Mouse (Mus musculus) gonadal fat pad, adult 2 months (tissue): ENCODE measurements around the gene Slc25a21. TPM values are rescaled to one million over a fixed set of nuclear protein-coding genes. Genes with fewer than 3 reads are reported as not detected.

Experiments
- DNase-seq: peaks from one replicate; pipeline ENCODE4 v3.0.0-alpha.2; 2012; ENCODE audit warnings: low read depth
- polyA plus RNA-seq: library from polyadenylated mRNA; depleted of rRNA; stranded (reverse); fragments of >200 nt; gene quantifications from 2 replicates; pipeline ENCODE4 v1.2.3, GENCODE M21; 2012

Slc25a21 gene
- polyA plus RNA-seq, 1 experiment: 1.6 TPM

DNA sequence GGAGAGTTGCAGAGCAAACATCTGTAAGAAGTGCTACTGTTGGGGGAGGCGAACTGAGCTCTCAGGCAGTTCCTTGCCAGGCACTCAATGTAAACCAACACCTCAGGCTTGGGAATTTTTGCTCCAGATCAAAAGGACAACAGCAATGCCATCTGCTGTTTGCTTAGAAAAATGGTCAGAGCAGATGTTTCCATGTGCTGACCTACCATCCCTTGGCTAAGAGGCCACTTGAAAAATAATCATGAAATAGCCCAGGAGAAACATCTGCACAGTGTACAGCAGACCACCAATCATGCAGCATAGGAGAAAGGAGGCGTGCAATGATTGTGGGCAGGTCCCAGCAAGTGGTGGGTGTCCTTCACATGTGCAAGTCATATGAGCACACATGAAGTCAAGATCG is 180.9 kb downstream of the Slc25a21 start:
- no peak for DNase-seq

- DNase-seq: no peak
Measured at GRCm38 (mm10) chr12:57009010-57009409, 188.3 kb downstream of the Slc25a21 start.

DNA sequence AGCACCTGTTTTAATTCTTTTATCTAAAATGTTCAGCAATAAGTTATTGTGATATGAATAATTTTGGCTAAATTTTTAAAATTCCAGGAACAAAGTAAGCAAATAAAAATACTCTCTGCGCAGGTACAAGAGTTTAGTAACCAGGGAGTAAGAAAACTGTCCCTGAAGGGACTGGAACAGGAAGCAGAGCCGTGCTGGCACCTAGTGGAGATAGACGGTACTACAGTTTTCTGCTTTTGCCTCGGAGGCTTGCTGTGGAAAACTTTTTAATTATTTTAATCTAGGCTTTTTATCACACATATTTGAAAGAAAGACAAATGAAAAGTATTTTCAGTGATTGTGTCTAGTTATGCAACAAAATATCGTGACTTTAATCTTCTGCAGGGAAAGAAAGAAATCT is 211.2 kb downstream of the Slc25a21 start:
- DNase-seq: no peak

DNA sequence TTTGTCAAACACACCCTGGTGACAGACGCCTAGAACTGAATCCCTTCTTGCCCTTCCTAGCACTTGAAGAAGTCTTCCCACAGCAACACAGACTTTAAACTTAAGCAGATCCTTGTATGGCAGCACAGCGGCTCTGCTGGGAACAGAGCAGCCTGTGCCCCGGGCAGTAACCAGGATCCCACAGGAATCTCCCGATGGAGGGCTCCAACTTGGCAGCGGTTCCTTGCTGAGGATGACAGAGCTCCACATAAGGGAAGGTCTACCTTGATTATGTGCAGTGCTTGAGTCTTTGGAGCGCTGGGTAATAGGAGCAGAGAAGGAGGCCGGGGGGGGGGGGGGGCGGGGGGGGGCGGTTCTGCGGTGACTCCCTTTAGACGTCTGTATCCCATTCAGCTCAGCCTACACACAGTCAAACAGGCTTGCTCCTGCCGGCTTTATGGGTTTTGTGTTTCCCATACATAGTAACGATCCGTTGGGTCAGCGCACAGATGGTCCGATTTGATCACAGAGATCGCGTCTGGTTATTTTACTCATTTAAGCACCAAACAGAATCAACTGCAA is 215.1 kb downstream of the Slc25a21 start:
- no peak for DNase-seq

GRCm38 (mm10) chr12:56975256-56975655 is 222.0 kb downstream of the Slc25a21 start:
- DNase-seq: no peak

GRCm38 (mm10) chr12:56963236-56963635 is 234.0 kb downstream of the Slc25a21 start:
- no peak for DNase-seq

GRCm38 (mm10) chr12:56959230-56960051 is 237.8 kb downstream of the Slc25a21 start:
- peak; percentile 2 for DNase-seq

GRCm38 (mm10) chr12:56958244-56958643 is 239.0 kb downstream of the Slc25a21 start:
- DNase-seq: no peak

GRCm38 (mm10) chr12:56951749-56952657 is 245.3 kb downstream of the Slc25a21 start:
- DNase-seq: no peak

GRCm38 (mm10) chr12:56944265-56944664 is 253.0 kb downstream of the Slc25a21 start:
- no peak for DNase-seq

DNA sequence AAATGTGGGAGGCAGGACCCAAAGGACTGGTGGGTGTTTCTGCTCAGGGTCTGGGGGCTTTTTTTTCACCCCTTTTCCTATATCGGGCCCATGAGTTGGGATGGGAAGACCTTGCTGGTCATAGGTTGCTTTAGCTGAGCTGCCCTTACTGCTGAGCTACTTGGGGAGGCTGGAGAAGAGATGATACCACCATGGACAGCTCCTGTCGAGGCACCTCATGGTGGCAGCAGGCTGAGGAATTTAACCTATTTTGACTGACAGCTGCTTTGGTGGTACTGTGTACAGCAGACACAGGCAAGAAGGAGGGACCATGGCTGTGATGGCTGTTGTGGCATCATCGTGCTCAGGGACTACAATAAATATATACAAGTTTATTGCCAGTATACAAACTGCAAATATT is 256.4 kb downstream of the Slc25a21 start:
- DNase-seq: no peak

DNA sequence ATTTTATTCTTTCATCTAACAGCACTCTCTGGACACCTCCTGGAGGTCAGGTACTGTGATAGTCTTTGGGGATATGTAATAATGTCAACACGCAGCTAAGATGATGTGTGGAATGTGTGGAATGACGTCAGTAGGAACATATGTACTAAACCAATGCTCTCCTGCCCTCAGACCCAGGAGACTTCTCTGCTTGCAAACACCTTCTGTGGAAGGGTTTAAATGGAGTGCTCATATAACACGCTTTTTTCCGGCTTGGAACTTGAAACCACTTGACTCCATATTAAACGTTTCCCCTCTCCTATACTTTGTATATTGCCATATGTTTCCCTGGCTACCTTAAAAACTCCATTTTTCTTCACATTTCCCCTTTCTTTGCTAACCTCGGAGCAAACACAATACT is 279.1 kb downstream of the Slc25a21 start:
- no peak for DNase-seq

DNA sequence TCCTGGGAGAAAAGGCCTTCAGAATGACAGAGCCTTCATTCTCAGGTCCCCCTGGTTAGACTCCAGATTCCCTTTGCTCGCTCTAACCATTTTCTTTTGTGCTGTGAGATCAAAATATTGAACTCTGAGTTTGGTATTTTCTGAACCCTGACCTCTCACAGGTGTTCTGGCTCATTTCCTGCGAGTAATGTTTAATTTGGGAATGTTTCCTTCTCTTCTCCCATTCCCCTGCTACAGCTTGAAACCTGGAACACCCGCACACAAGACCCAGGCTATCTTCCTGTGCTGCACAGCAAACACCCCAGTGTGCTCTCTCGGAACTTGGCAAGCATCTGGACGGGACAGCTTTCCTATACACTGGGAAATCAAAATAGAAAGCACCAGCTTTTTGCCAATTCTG is 290.8 kb downstream of the Slc25a21 start:
- no peak for DNase-seq

- DNase-seq: no peak
Measured at GRCm38 (mm10) chr12:56905652-56906305, 291.5 kb downstream of the Slc25a21 start.

GRCm38 (mm10) chr12:56905222-56905621 is 292.1 kb downstream of the Slc25a21 start:
- no peak for DNase-seq

GRCm38 (mm10) chr12:56902774-56903456 is 294.4 kb downstream of the Slc25a21 start:
- no peak for DNase-seq

DNA sequence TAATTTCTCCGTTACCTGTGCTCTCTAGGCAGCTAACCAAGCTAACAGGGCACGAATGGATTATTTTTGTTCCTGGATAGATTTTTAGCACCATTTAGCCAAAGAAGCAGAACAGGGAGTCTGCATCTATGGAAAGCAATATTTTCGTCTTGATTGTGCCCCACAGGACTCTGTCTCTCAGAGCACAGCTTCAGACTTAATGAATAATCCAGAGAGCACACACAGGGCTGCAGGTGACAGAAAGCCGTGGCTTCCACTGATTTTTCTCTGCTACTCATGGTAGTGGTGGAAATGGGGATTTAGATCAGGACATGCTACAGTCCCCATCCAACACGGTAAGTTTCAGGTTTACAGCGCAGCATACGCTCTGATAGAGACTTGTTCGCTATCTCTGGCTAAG is 299.3 kb downstream of the Slc25a21 start:
- DNase-seq: no peak

- DNase-seq: no peak
Measured at GRCm38 (mm10) chr12:56897221-56897937, 299.9 kb downstream of the Slc25a21 start.

GRCm38 (mm10) chr12:56894963-56895362 is 302.3 kb downstream of the Slc25a21 start:
- no peak for DNase-seq

GRCm38 (mm10) chr12:56890891-56891726 is 306.2 kb downstream of the Slc25a21 start:
- no peak for DNase-seq
